Comparison of ENCODE assay signal across 21 mouse cellular contexts in genomic region chr9:77592423-77592822, GRCm38 (mm10). TPM values are rescaled to one million over a fixed set of nuclear protein-coding genes. Genes with fewer than 3 reads are reported as not detected.
A peak's percentile ranks its signal among the peaks of the same experiment; 100 is the strongest.
DNase-seq lines count a peak whose midpoint lies in the region; ATAC-seq and TF ChIP-seq lines count a peak whose summit lies in the region.
"Had no signal": no experiment of that assay in that cellular context is flagged by ENCODE, and none has a peak within 500 bp of the region (broad histone marks: within the 10 kb centered on the region; RNA-seq: fewer than 3 reads in every experiment).

No protein-coding gene starts in this region.

- no peak overlapping the region for H3K27ac ChIP-seq in embryonic facial prominence, embryonic 12.5 days
- H3K27ac ChIP-seq in embryonic facial prominence, embryonic 10.5 days (replicated peaks), result no peak overlapping the region
- H3K27ac ChIP-seq: forebrain, embryonic 12.5 days; limb, embryonic 15.5 days had no signal

- H3K36me3 ChIP-seq in embryonic facial prominence, embryonic 12.5 days, result no peaks in the 10 kb centered on the region
- H3K36me3 ChIP-seq in embryonic facial prominence, embryonic 10.5 days (replicated peaks), result no peaks in the 10 kb centered on the region
- no peaks in the 10 kb centered on the region for H3K36me3 ChIP-seq in C2C12 (ENCODE audit: control insufficient read depth, insufficient read depth)
- H3K36me3 ChIP-seq: forebrain, embryonic 12.5 days; heart, embryonic 12.5 days; limb, embryonic 15.5 days had no signal

- DNase-seq in embryonic facial prominence, embryonic 10.5 days (ENCODE audit: low spot score), result no peak
- peak; percentile 17 for DNase-seq in brain, embryonic 14.5 days (ENCODE audit: low read depth)
- DNase-seq in thymus, adult 18-20 months, result peak; percentile 51 to 69
- no peak for DNase-seq in spleen, postnatal 4 days (ENCODE audit: low spot score in 2 of 2)
- DNase-seq in cerebellum, adult 8-10 months, result no peak
- no peak for DNase-seq in gastrocnemius, adult 8-10 months (ENCODE audit: low spot score in 2 of 2)
- DNase-seq: adrenal gland, postnatal 14 days; cerebellum, postnatal 36 days; gastrocnemius, postnatal 14 days; kidney, adult 9 months; lung, adult 18-20 months; lung, postnatal 36 days had no signal

- no peaks in the 10 kb centered on the region for H3K79me2 ChIP-seq in C2C12 (ENCODE audit: control insufficient read depth, insufficient read depth)

- H3K9ac ChIP-seq in embryonic facial prominence, embryonic 12.5 days, result no peak overlapping the region
- H3K9ac ChIP-seq: forebrain, embryonic 12.5 days; heart, embryonic 12.5 days; limb, embryonic 15.5 days had no signal

- H3K4me1 ChIP-seq in embryonic facial prominence, embryonic 12.5 days, result no peaks in the 10 kb centered on the region; the same call in 1 of the 2 replicates
- H3K4me1 ChIP-seq in embryonic facial prominence, embryonic 10.5 days, result peaks cover 8% of the 10 kb centered on the region
- H3K4me1 ChIP-seq: limb, embryonic 15.5 days had no signal

- no peaks in the 10 kb centered on the region for H3K79me3 ChIP-seq in C2C12 (ENCODE audit: low read depth)

- WGBS in embryonic facial prominence, embryonic 12.5 days, result 55% methylated on average over 4 of the region's 4 CpGs
- WGBS in embryonic facial prominence, embryonic 10.5 days, result 64% methylated on average over 4 of the region's 4 CpGs

- no peak overlapping the region for H3K4me3 ChIP-seq in embryonic facial prominence, embryonic 12.5 days
- no peak overlapping the region for H3K4me3 ChIP-seq in embryonic facial prominence, embryonic 10.5 days
- no peak overlapping the region for H3K4me3 ChIP-seq in C2C12 (ENCODE audit: insufficient read depth, poor library complexity, severe bottlenecking)
- H3K4me3 ChIP-seq: forebrain, embryonic 12.5 days; heart, embryonic 12.5 days; limb, embryonic 15.5 days had no signal

- H3K9me3 ChIP-seq in embryonic facial prominence, embryonic 12.5 days, result no peaks in the 10 kb centered on the region
- H3K9me3 ChIP-seq in embryonic facial prominence, embryonic 10.5 days, result no peaks in the 10 kb centered on the region
- H3K9me3 ChIP-seq: forebrain, embryonic 12.5 days; heart, embryonic 12.5 days; limb, embryonic 15.5 days had no signal

- no peak overlapping the region for H3ac ChIP-seq in C2C12 (ENCODE audit: control insufficient read depth, insufficient read length, low read depth)

- H3K27me3 ChIP-seq in embryonic facial prominence, embryonic 12.5 days, result 0 out of 2 replicates have a peak, but pooled peaks cover 5% of the 10 kb centered on the region
- H3K27me3 ChIP-seq in embryonic facial prominence, embryonic 10.5 days (replicated peaks; ENCODE audit: low read depth, poor library complexity, severe bottlenecking), result no peaks in the 10 kb centered on the region
- H3K27me3 ChIP-seq in C2C12 (ENCODE audit: control insufficient read depth, insufficient read depth, insufficient read length), result no peaks in the 10 kb centered on the region
- H3K27me3 ChIP-seq: forebrain, embryonic 12.5 days; heart, embryonic 12.5 days; limb, embryonic 15.5 days had no signal

- no peak overlapping the region for H3K4me2 ChIP-seq in embryonic facial prominence, embryonic 12.5 days (replicated peaks)
- H3K4me2 ChIP-seq: forebrain, embryonic 12.5 days; heart, embryonic 12.5 days; limb, embryonic 15.5 days; midbrain, embryonic 11.5 days had no signal

- peak; percentile 52; the same call in 1 of the 2 replicates for ATAC-seq in embryonic facial prominence, embryonic 12.5 days (ENCODE audit: insufficient number of reproducible peaks, insufficient read depth, low FRiP score, low TSS enrichment)

- TF ChIP-seq POLR2A in brain, embryonic 14.5 days (IDR thresholded peaks at IDR 0.05; ENCODE audit: borderline replicate concordance, extremely low read depth, insufficient read depth, insufficient read length, poor library complexity, severe bottlenecking), result no peak

- no peak for TF ChIP-seq CTCF in C2C12 (IDR thresholded peaks at IDR 0.05; ENCODE audit: control insufficient read depth, insufficient read depth, insufficient read length)
- no peak for TF ChIP-seq CTCF in brain, embryonic 14.5 days (IDR thresholded peaks at IDR 0.05; ENCODE audit: borderline replicate concordance, extremely low read depth, insufficient read depth, insufficient read length)

TF ChIP-seq in C2C12, 6 proteins besides CTCF, POLR2A, EP300 and RAD21:
- TF ChIP-seq CEBPB (IDR thresholded peaks at IDR 0.05; ENCODE audit: low read depth) (no peak), MYOD1 (IDR thresholded peaks at IDR 0.05; ENCODE audit: control insufficient read depth, insufficient read length, low read depth) (peak; percentile 81)

RNA-seq across cellular contexts. Expression of gene Klhl31, which starts 43.9 kb away (rescaled TPM):
- polyA plus RNA-seq in embryonic facial prominence, embryonic 12.5 days (2016; fragmentation: Nextera tagmentation; extraction: Ambion mirVana), result 3.5 and 4.3 TPM in 2 replicates
- 0.26 and 0.35 TPM in 2 replicates for polyA plus RNA-seq in embryonic facial prominence, embryonic 10.5 days (2016; fragmentation: Nextera tagmentation; extraction: Ambion mirVana)
- polyA plus RNA-seq in C2C12 (2012; fragmentation: generic; extraction: Trizol), result 0.43 TPM
- polyA plus RNA-seq in brain, embryonic 14.5 days (2012; rRNA removed), result 0.06 and 0.12 TPM in 2 replicates
- 100 to 1,000 TPM; 595 to 734 (median 690) TPM for total RNA-seq in gastrocnemius, adult 8-10 months (2022)
- total RNA-seq: hematopoietic stem cell, adult 5-6 weeks; neutrophil, adult 5-6 weeks had no signal
- polyA plus RNA-seq: large intestine, adult 2 months had no signal

RNA-seq across cellular contexts. Expression of gene Lrrc1, which starts 47.8 kb away (rescaled TPM):
- 15.2 and 16.0 TPM in 2 replicates for polyA plus RNA-seq in embryonic facial prominence, embryonic 12.5 days (2016; fragmentation: Nextera tagmentation; extraction: Ambion mirVana)
- 8.4 and 8.7 TPM in 2 replicates for polyA plus RNA-seq in embryonic facial prominence, embryonic 10.5 days (2016; fragmentation: Nextera tagmentation; extraction: Ambion mirVana)
- 4.4 TPM for polyA plus RNA-seq in C2C12 (2012; fragmentation: generic; extraction: Trizol)
- 17.8 and 20.1 TPM in 2 replicates for polyA plus RNA-seq in brain, embryonic 14.5 days (2012; rRNA removed)
- 1 to 10 TPM in 2 of 4 experiments, under 1 TPM in 2; 0.58 to 1.7 (median 0.93) TPM for total RNA-seq in gastrocnemius, adult 8-10 months (2022)

Comparison
In these comparisons a context has a peak if more than half of its experiments do, and no peak if none do; other contexts are left out.
1. DNase-seq: peak in brain, embryonic 14.5 days (single experiment) and thymus, adult 18-20 months (2 of 2); none in embryonic facial prominence, embryonic 10.5 days (single experiment), spleen, postnatal 4 days (0 of 2), cerebellum, adult 8-10 months (single experiment) and gastrocnemius, adult 8-10 months (0 of 2).